ENCODE assay signal across 11 mouse cellular contexts in the genomic region with DNA sequence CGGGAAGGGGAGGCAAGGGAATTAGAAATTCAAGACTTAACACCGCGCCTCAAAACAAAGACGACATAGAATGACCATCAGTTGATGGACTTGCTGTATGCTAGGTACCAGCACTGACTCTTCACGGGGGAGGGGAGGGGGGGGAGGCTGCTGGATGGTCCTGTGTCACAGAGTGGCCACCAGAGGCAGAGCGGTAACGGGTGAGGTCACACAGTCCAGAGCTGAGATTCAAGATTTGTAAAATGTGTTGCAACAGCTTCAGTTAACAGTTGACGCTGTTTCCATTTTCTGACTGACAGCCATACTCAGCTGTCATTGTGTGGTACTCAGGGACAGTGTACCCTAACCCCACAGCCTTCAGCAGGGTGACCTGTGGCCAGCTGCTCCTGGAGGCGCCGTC. TPM values are rescaled to one million over a fixed set of nuclear protein-coding genes. Genes with fewer than 3 reads are reported as not detected.
A peak's percentile ranks its signal among the peaks of the same experiment; 100 is the strongest.
DNase-seq lines count a peak whose midpoint lies in the region; ATAC-seq and TF ChIP-seq lines count a peak whose summit lies in the region.
"Had no signal": no experiment of that assay in that cellular context is flagged by ENCODE, and none has a peak within 500 bp of the region (broad histone marks: within the 10 kb centered on the region; RNA-seq: fewer than 3 reads in every experiment).

No protein-coding gene starts in this region.

- H3K4me3 ChIP-seq in heart, embryonic 15.5 days = peak overlapping the region; percentile 47
- H3K4me3 ChIP-seq in embryonic facial prominence, embryonic 14.5 days (ENCODE audit: low read depth, low read length) = no peak overlapping the region
- no peak overlapping the region for H3K4me3 ChIP-seq in liver, embryonic 14.5 days (ENCODE audit: insufficient read depth in 1 of 2, low read depth in 2 of 2, low read length in 2 of 2)

- peak overlapping the region; percentile 65; the same call in 1 of the 2 replicates for H3K4me2 ChIP-seq in heart, embryonic 15.5 days
- peak overlapping the region; percentile 52 for H3K4me2 ChIP-seq in embryonic facial prominence, embryonic 14.5 days (ENCODE audit: low read depth, low read length)
- H3K4me2 ChIP-seq in liver, embryonic 14.5 days (ENCODE audit: low read depth) = peak overlapping the region; percentile 20; the same call in 1 of the 2 replicates

- no peak for ATAC-seq in heart, embryonic 15.5 days (replicated peaks; ENCODE audit: insufficient number of reproducible peaks, insufficient read depth, low FRiP score, low read depth)
- ATAC-seq in embryonic facial prominence, embryonic 14.5 days (ENCODE audit: low read depth) = no peak
- ATAC-seq in liver, embryonic 14.5 days (ENCODE audit: insufficient read depth) = no peak

- H3K27ac ChIP-seq in heart, embryonic 15.5 days = no peak overlapping the region
- H3K27ac ChIP-seq in embryonic facial prominence, embryonic 14.5 days (replicated peaks; ENCODE audit: low read depth, low read length) = no peak overlapping the region
- no peak overlapping the region for H3K27ac ChIP-seq in liver, embryonic 14.5 days
- H3K27ac ChIP-seq: gastrocnemius, adult 2 months had no signal

- no peak overlapping the region for H3K9ac ChIP-seq in heart, embryonic 15.5 days
- H3K9ac ChIP-seq in embryonic facial prominence, embryonic 14.5 days (ENCODE audit: low read depth, low read length) = no peak overlapping the region
- no peak overlapping the region for H3K9ac ChIP-seq in liver, embryonic 14.5 days (replicated peaks)

- intact Hi-C loops in heart, postnatal 10 days (cut with DNase I) = no loop called here

- peak; percentile 37 for TF ChIP-seq CTCF in liver, embryonic 14.5 days (IDR thresholded peaks at IDR 0.05; ENCODE audit: low read depth)

- H3K4me1 ChIP-seq in heart, embryonic 15.5 days (replicated peaks) = peaks cover 9% of the 10 kb centered on the region; the same call in 1 of the 2 replicates
- no peaks in the 10 kb centered on the region for H3K4me1 ChIP-seq in embryonic facial prominence, embryonic 14.5 days (ENCODE audit: control insufficient read depth, insufficient read depth, low read length)
- H3K4me1 ChIP-seq in liver, embryonic 14.5 days (replicated peaks; ENCODE audit: control insufficient read depth in 2 of 2, insufficient read depth in 2 of 2, low read length in 1 of 2) = no peaks in the 10 kb centered on the region; a peak in 1 of 4 replicates

- peaks cover 24% of the 10 kb centered on the region; the same call in 1 of the 2 replicates for H3K36me3 ChIP-seq in heart, embryonic 15.5 days
- peaks cover 46% of the 10 kb centered on the region for H3K36me3 ChIP-seq in embryonic facial prominence, embryonic 14.5 days (ENCODE audit: control insufficient read depth, insufficient read depth, low read length)
- no peaks in the 10 kb centered on the region for H3K36me3 ChIP-seq in liver, embryonic 14.5 days (replicated peaks; ENCODE audit: control insufficient read depth, insufficient read depth, low read depth)

- 67% methylated on average over 10 of the region's 10 CpGs for WGBS in heart, embryonic 15.5 days
- 80% methylated on average over 10 of the region's 10 CpGs for WGBS in embryonic facial prominence, embryonic 14.5 days
- 65% methylated on average over 10 of the region's 10 CpGs for WGBS in liver, embryonic 14.5 days (ENCODE audit: insufficient replicate concordance)

- TF ChIP-seq EP300 in liver, embryonic 14.5 days (IDR thresholded peaks at IDR 0.05; ENCODE audit: low read depth) = no peak

- no peaks in the 10 kb centered on the region for H3K9me3 ChIP-seq in heart, embryonic 15.5 days (replicated peaks)
- H3K9me3 ChIP-seq in embryonic facial prominence, embryonic 14.5 days (ENCODE audit: control insufficient read depth, low read length) = no peaks in the 10 kb centered on the region
- H3K9me3 ChIP-seq in liver, embryonic 14.5 days (ENCODE audit: control insufficient read depth, low read length) = no peaks in the 10 kb centered on the region

- no peak for DNase-seq in heart, postnatal 10 days
- DNase-seq in 416B (ENCODE audit: low read depth) (peak; percentile 40), adipocyte (ENCODE audit: low spot score) (no peak)
- DNase-seq in embryonic facial prominence, embryonic 14.5 days (ENCODE audit: low spot score) = no peak
- no peak for DNase-seq in liver, embryonic 14.5 days (ENCODE audit: low read depth in 3 of 3, low spot score in 3 of 3)
- DNase-seq in left cerebral cortex, adult 8-10 months (ENCODE audit: low spot score in 2 of 2) = no peak
- no peak for DNase-seq in right cerebral cortex, postnatal 14 days
- DNase-seq: adrenal gland, postnatal 10 days; cerebellum, postnatal 10 days; gastrocnemius, adult 2 months had no signal

- no peaks in the 10 kb centered on the region for H3K27me3 ChIP-seq in heart, embryonic 15.5 days
- H3K27me3 ChIP-seq in embryonic facial prominence, embryonic 14.5 days (replicated peaks; ENCODE audit: control insufficient read depth, insufficient read depth, low read length) = no peaks in the 10 kb centered on the region
- no peaks in the 10 kb centered on the region for H3K27me3 ChIP-seq in liver, embryonic 14.5 days (ENCODE audit: control insufficient read depth, insufficient read depth, low read length)

RNA-seq across cellular contexts. Expression of a gene that starts 4.9 kb away (rescaled TPM):
- polyA plus RNA-seq in heart, embryonic 15.5 days (2015; fragmentation: Nextera tagmentation; extraction: Ambion mirVana) = 31.2 and 41.1 TPM in 2 replicates
- 10 to 100 TPM; 14.4 to 16.4 TPM for total RNA-seq in heart, postnatal 10 days (2021)
- 64.5 and 73.2 TPM in 2 replicates for polyA plus RNA-seq in embryonic facial prominence, embryonic 14.5 days (2014; fragmentation: Nextera tagmentation; extraction: Ambion mirVana)
- 21.2 and 30.7 TPM in 2 replicates for polyA plus RNA-seq in liver, embryonic 14.5 days (2012; rRNA removed)
- polyA plus RNA-seq in liver, embryonic 14.5 days (2014; fragmentation: Nextera tagmentation; extraction: Ambion mirVana) = 25.2 and 28.1 TPM in 2 replicates
- total RNA-seq in left cerebral cortex, adult 8-10 months (2022) = 10 to 100 TPM; 27.7 to 32.6 (median 29.9) TPM

RNA-seq across cellular contexts. Expression of a gene that starts 11.4 kb away (rescaled TPM):
- polyA plus RNA-seq in heart, embryonic 15.5 days (2015; fragmentation: Nextera tagmentation; extraction: Ambion mirVana) = 0.16 TPM in 1 of 2 replicates, not detected in the other
- total RNA-seq in heart, postnatal 10 days (2021) = not detected
- 0.33 and 0.45 TPM in 2 replicates for polyA plus RNA-seq in embryonic facial prominence, embryonic 14.5 days (2014; fragmentation: Nextera tagmentation; extraction: Ambion mirVana)
- 0.07 TPM in 1 of 2 replicates, not detected in the other for polyA plus RNA-seq in liver, embryonic 14.5 days (2012; rRNA removed)
- not detected in 2 replicates for polyA plus RNA-seq in liver, embryonic 14.5 days (2014; fragmentation: Nextera tagmentation; extraction: Ambion mirVana)
- total RNA-seq in left cerebral cortex, adult 8-10 months (2022) = 1 to 10 TPM; 2.0 to 2.8 (median 2.3) TPM
- total RNA-seq: gastrocnemius, adult 2 months had no signal

RNA-seq across cellular contexts. Expression of a gene that starts 23.3 kb away (rescaled TPM):
- polyA plus RNA-seq in heart, embryonic 15.5 days (2015; fragmentation: Nextera tagmentation; extraction: Ambion mirVana) = 0.15 and 0.32 TPM in 2 replicates
- not detected for total RNA-seq in heart, postnatal 10 days (2021)
- 0.22 and 0.85 TPM in 2 replicates for polyA plus RNA-seq in embryonic facial prominence, embryonic 14.5 days (2014; fragmentation: Nextera tagmentation; extraction: Ambion mirVana)
- 0.18 and 0.22 TPM in 2 replicates for polyA plus RNA-seq in liver, embryonic 14.5 days (2012; rRNA removed)
- 0.09 and 0.10 TPM in 2 replicates for polyA plus RNA-seq in liver, embryonic 14.5 days (2014; fragmentation: Nextera tagmentation; extraction: Ambion mirVana)
- total RNA-seq in left cerebral cortex, adult 8-10 months (2022) = under 1 TPM; 0.18 to 0.81 (median 0.53) TPM
- total RNA-seq: gastrocnemius, adult 2 months had no signal

RNA-seq across cellular contexts. Expression of a gene that starts 23.4 kb away (rescaled TPM):
- polyA plus RNA-seq in heart, embryonic 15.5 days (2015; fragmentation: Nextera tagmentation; extraction: Ambion mirVana) = 3.0 and 4.8 TPM in 2 replicates
- 1 to 10 TPM; 1.7 to 3.3 TPM for total RNA-seq in heart, postnatal 10 days (2021)
- polyA plus RNA-seq in embryonic facial prominence, embryonic 14.5 days (2014; fragmentation: Nextera tagmentation; extraction: Ambion mirVana) = 5.2 and 5.8 TPM in 2 replicates
- polyA plus RNA-seq in liver, embryonic 14.5 days (2012; rRNA removed) = 1.3 and 1.7 TPM in 2 replicates
- polyA plus RNA-seq in liver, embryonic 14.5 days (2014; fragmentation: Nextera tagmentation; extraction: Ambion mirVana) = 1.9 and 2.2 TPM in 2 replicates
- total RNA-seq in left cerebral cortex, adult 8-10 months (2022) = 1 to 10 TPM; 6.4 to 9.2 (median 7.7) TPM

RNA-seq across cellular contexts. Expression of a gene that starts 31.3 kb away (rescaled TPM):
- 25.7 and 33.4 TPM in 2 replicates for polyA plus RNA-seq in heart, embryonic 15.5 days (2015; fragmentation: Nextera tagmentation; extraction: Ambion mirVana)
- total RNA-seq in heart, postnatal 10 days (2021) = 10 to 100 TPM; 45.3 to 47.1 TPM
- polyA plus RNA-seq in embryonic facial prominence, embryonic 14.5 days (2014; fragmentation: Nextera tagmentation; extraction: Ambion mirVana) = 21.7 and 28.3 TPM in 2 replicates
- 4.7 and 5.8 TPM in 2 replicates for polyA plus RNA-seq in liver, embryonic 14.5 days (2012; rRNA removed)
- polyA plus RNA-seq in liver, embryonic 14.5 days (2014; fragmentation: Nextera tagmentation; extraction: Ambion mirVana) = 3.5 and 5.1 TPM in 2 replicates
- 10 to 100 TPM; 29.5 to 37.8 (median 33.5) TPM for total RNA-seq in left cerebral cortex, adult 8-10 months (2022)
